Mouse (Mus musculus): ENCODE measurements at regions not wholly inside any gene's neighbourhood (a gene's known extent, or its start where the extent isn't known, plus 50 kb on each side); places are given as distances from the start of the nearest gene placed in this dataset.

- Histone ChIP-seq H3K27ac (ENCODE audit: low read length) (no peak overlapping the region), H3K36me3 (ENCODE audit: control insufficient read depth, insufficient read depth, low read length) (no peaks in the 10 kb centered on the region), H3K4me1 (ENCODE audit: control insufficient read depth, insufficient read depth, low read length) (peaks cover 3% of the 10 kb centered on the region; the same call in 1 of the 2 replicates), H3K4me2 (replicated peaks; ENCODE audit: low read depth, low read length) (no peak overlapping the region), H3K9ac (replicated peaks; ENCODE audit: low read depth, low read length) (no peak overlapping the region), H3K9me3 (ENCODE audit: control insufficient read depth, low read depth, low read length) (no peaks in the 10 kb centered on the region), H3K4me3 (ENCODE audit: low read depth, low read length) (no peak overlapping the region), H3K27me3 (ENCODE audit: control insufficient read depth, insufficient read depth, low read length) (no peaks in the 10 kb centered on the region)
- WGBS: 46% methylated on average over 5 of the region's 5 CpGs
- ATAC-seq (ENCODE audit: insufficient number of reproducible peaks, insufficient read depth, low FRiP score, low read depth): no peak
Observed at GRCm38 (mm10) chr1:55807028-55807427, 401.3 kb downstream of the Plcl1 start.

- H3K9ac ChIP-seq (replicated peaks; ENCODE audit: low read depth, low read length): no peak overlapping the region
- no peak for ATAC-seq (ENCODE audit: insufficient number of reproducible peaks, insufficient read depth, low FRiP score, low read depth)
- 81% methylated on average over 7 of the region's 7 CpGs for WGBS
- no peak overlapping the region for H3K4me2 ChIP-seq (replicated peaks; ENCODE audit: low read depth, low read length)
- H3K9me3 ChIP-seq (ENCODE audit: control insufficient read depth, low read depth, low read length): no peaks in the 10 kb centered on the region
- H3K36me3 ChIP-seq (ENCODE audit: control insufficient read depth, insufficient read depth, low read length): no peaks in the 10 kb centered on the region
- peaks cover 3% of the 10 kb centered on the region; the same call in 1 of the 2 replicates for H3K4me1 ChIP-seq (ENCODE audit: control insufficient read depth, insufficient read depth, low read length)
- H3K27me3 ChIP-seq (ENCODE audit: control insufficient read depth, insufficient read depth, low read length): no peaks in the 10 kb centered on the region
- no peak overlapping the region for H3K4me3 ChIP-seq (ENCODE audit: low read depth, low read length)
- H3K27ac ChIP-seq (ENCODE audit: low read length): no peak overlapping the region
Observed at GRCm38 (mm10) chr1:55808724-55809519, 403.2 kb downstream of the Plcl1 start.

- Histone ChIP-seq H3K27me3 (ENCODE audit: control insufficient read depth, insufficient read depth, low read length) (no peaks in the 10 kb centered on the region), H3K4me3 (ENCODE audit: low read depth, low read length) (no peak overlapping the region), H3K36me3 (ENCODE audit: control insufficient read depth, insufficient read depth, low read length) (no peaks in the 10 kb centered on the region), H3K27ac (ENCODE audit: low read length) (no peak overlapping the region), H3K9me3 (ENCODE audit: control insufficient read depth, low read depth, low read length) (no peaks in the 10 kb centered on the region), H3K9ac (replicated peaks; ENCODE audit: low read depth, low read length) (no peak overlapping the region), H3K4me1 (ENCODE audit: control insufficient read depth, insufficient read depth, low read length) (no peaks in the 10 kb centered on the region), H3K4me2 (replicated peaks; ENCODE audit: low read depth, low read length) (no peak overlapping the region)
- ATAC-seq (ENCODE audit: insufficient number of reproducible peaks, insufficient read depth, low FRiP score, low read depth): no peak
- WGBS: 75% methylated on average over 1 of the region's 1 CpGs
Observed at GRCm38 (mm10) chr1:55812486-55812885, 406.8 kb downstream of the Plcl1 start.

GRCm38 (mm10) chr1:55820866-55821500 lies 415.3 kb downstream of the Plcl1 start:
- Histone ChIP-seq H3K36me3 (ENCODE audit: control insufficient read depth, insufficient read depth, low read length) (no peaks in the 10 kb centered on the region), H3K9me3 (ENCODE audit: control insufficient read depth, low read depth, low read length) (no peaks in the 10 kb centered on the region), H3K27me3 (ENCODE audit: control insufficient read depth, insufficient read depth, low read length) (no peaks in the 10 kb centered on the region), H3K4me1 (ENCODE audit: control insufficient read depth, insufficient read depth, low read length) (no peaks in the 10 kb centered on the region), H3K27ac (ENCODE audit: low read length) (no peak overlapping the region), H3K4me2 (replicated peaks; ENCODE audit: low read depth, low read length) (no peak overlapping the region), H3K4me3 (ENCODE audit: low read depth, low read length) (no peak overlapping the region), H3K9ac (replicated peaks; ENCODE audit: low read depth, low read length) (no peak overlapping the region)
- no peak for ATAC-seq (ENCODE audit: insufficient number of reproducible peaks, insufficient read depth, low FRiP score, low read depth)
- WGBS: 79% methylated on average over 3 of the region's 3 CpGs

GRCm38 (mm10) chr1:55822599-55822998 lies 416.9 kb downstream of the Plcl1 start:
- H3K4me3 ChIP-seq (ENCODE audit: low read depth, low read length): no peak overlapping the region
- H3K27me3 ChIP-seq (ENCODE audit: control insufficient read depth, insufficient read depth, low read length): no peaks in the 10 kb centered on the region
- no peaks in the 10 kb centered on the region for H3K4me1 ChIP-seq (ENCODE audit: control insufficient read depth, insufficient read depth, low read length)
- no peak overlapping the region for H3K27ac ChIP-seq (ENCODE audit: low read length)
- no peaks in the 10 kb centered on the region for H3K36me3 ChIP-seq (ENCODE audit: control insufficient read depth, insufficient read depth, low read length)
- WGBS: 84% methylated on average over 4 of the region's 4 CpGs
- no peak for ATAC-seq (ENCODE audit: insufficient number of reproducible peaks, insufficient read depth, low FRiP score, low read depth)
- H3K9me3 ChIP-seq (ENCODE audit: control insufficient read depth, low read depth, low read length): no peaks in the 10 kb centered on the region
- H3K4me2 ChIP-seq (replicated peaks; ENCODE audit: low read depth, low read length): no peak overlapping the region
- no peak overlapping the region for H3K9ac ChIP-seq (replicated peaks; ENCODE audit: low read depth, low read length)

- Histone ChIP-seq H3K4me1 (ENCODE audit: control insufficient read depth, insufficient read depth, low read length) (no peaks in the 10 kb centered on the region), H3K27ac (ENCODE audit: low read length) (no peak overlapping the region), H3K4me2 (replicated peaks; ENCODE audit: low read depth, low read length) (no peak overlapping the region), H3K27me3 (ENCODE audit: control insufficient read depth, insufficient read depth, low read length) (no peaks in the 10 kb centered on the region), H3K4me3 (ENCODE audit: low read depth, low read length) (no peak overlapping the region), H3K9me3 (ENCODE audit: control insufficient read depth, low read depth, low read length) (no peaks in the 10 kb centered on the region), H3K36me3 (ENCODE audit: control insufficient read depth, insufficient read depth, low read length) (no peaks in the 10 kb centered on the region), H3K9ac (replicated peaks; ENCODE audit: low read depth, low read length) (no peak overlapping the region)
- no peak for ATAC-seq (ENCODE audit: insufficient number of reproducible peaks, insufficient read depth, low FRiP score, low read depth)
Observed at GRCm38 (mm10) chr1:55827191-55827590, 421.5 kb downstream of the Plcl1 start.

GRCm38 (mm10) chr1:55835281-55835680 lies 429.6 kb downstream of the Plcl1 start:
- H3K4me2 ChIP-seq (replicated peaks; ENCODE audit: low read depth, low read length): no peak overlapping the region
- H3K9ac ChIP-seq (replicated peaks; ENCODE audit: low read depth, low read length): no peak overlapping the region
- H3K27me3 ChIP-seq (ENCODE audit: control insufficient read depth, insufficient read depth, low read length): no peaks in the 10 kb centered on the region
- H3K27ac ChIP-seq (ENCODE audit: low read length): no peak overlapping the region
- WGBS: 80% methylated on average over 3 of the region's 3 CpGs
- no peaks in the 10 kb centered on the region for H3K9me3 ChIP-seq (ENCODE audit: control insufficient read depth, low read depth, low read length)
- no peaks in the 10 kb centered on the region for H3K4me1 ChIP-seq (ENCODE audit: control insufficient read depth, insufficient read depth, low read length)
- ATAC-seq (ENCODE audit: insufficient number of reproducible peaks, insufficient read depth, low FRiP score, low read depth): no peak
- H3K36me3 ChIP-seq (ENCODE audit: control insufficient read depth, insufficient read depth, low read length): no peaks in the 10 kb centered on the region
- no peak overlapping the region for H3K4me3 ChIP-seq (ENCODE audit: low read depth, low read length)

- no peaks in the 10 kb centered on the region for H3K9me3 ChIP-seq (ENCODE audit: control insufficient read depth, low read depth, low read length)
Observed at GRCm38 (mm10) chr1:55836750-55837149, 431.0 kb downstream of the Plcl1 start.

More at GRCm38 (mm10) chr1:55836750-55837149, 431.0 kb downstream of the Plcl1 start:
- Histone ChIP-seq H3K36me3 (ENCODE audit: control insufficient read depth, insufficient read depth, low read length) (no peaks in the 10 kb centered on the region), H3K4me3 (ENCODE audit: low read depth, low read length) (no peak overlapping the region), H3K4me1 (ENCODE audit: control insufficient read depth, insufficient read depth, low read length) (no peaks in the 10 kb centered on the region), H3K27ac (ENCODE audit: low read length) (no peak overlapping the region), H3K4me2 (replicated peaks; ENCODE audit: low read depth, low read length) (no peak overlapping the region), H3K9ac (replicated peaks; ENCODE audit: low read depth, low read length) (no peak overlapping the region), H3K27me3 (ENCODE audit: control insufficient read depth, insufficient read depth, low read length) (no peaks in the 10 kb centered on the region)
- 87% methylated on average over 2 of the region's 2 CpGs for WGBS
- ATAC-seq (ENCODE audit: insufficient number of reproducible peaks, insufficient read depth, low FRiP score, low read depth): no peak

Measured in stomach, embryonic 14.5 days (tissue).